Mouse (Mus musculus): ENCODE data around the gene Aen.

The Aen gene

GRCm38 (mm10) chr7:78942544-78942943 is 46.9 kb downstream of the Aen start:
- no peak for DNase-seq

GRCm38 (mm10) chr7:78953886-78954572 is 58.4 kb downstream of the Aen start:
- DNase-seq, result no peak

- no peak for DNase-seq
Observed at GRCm38 (mm10) chr7:78954619-78955018, 59.0 kb downstream of the Aen start.

- no peak for DNase-seq
Observed at GRCm38 (mm10) chr7:78955086-78955485, 59.4 kb downstream of the Aen start.

GRCm38 (mm10) chr7:78958499-78959073 is 62.9 kb downstream of the Aen start:
- DNase-seq, result peak; percentile 4 to 10

Data from cerebellum, postnatal 36 days (tissue).